Mouse (Mus musculus): ENCODE results near the gene Ampd2.

Gene Ampd2

GRCm38 (mm10) chr3:108086470-108086979 lies at the start of gene Ampd2:
Gene Ampd2 (minus strand): TSS chr3:108086651.
- peak; percentile 66 for DNase-seq

GRCm38 (mm10) chr3:108134701-108135100 lies 48.2 kb upstream of the Ampd2 start:
- DNase-seq: no peak

GRCm38 (mm10) chr3:108132484-108132883 lies 46.0 kb upstream of the Ampd2 start:
- no peak for DNase-seq

GRCm38 (mm10) chr3:108131821-108132220 lies 45.4 kb upstream of the Ampd2 start:
- no peak for DNase-seq

DNA sequence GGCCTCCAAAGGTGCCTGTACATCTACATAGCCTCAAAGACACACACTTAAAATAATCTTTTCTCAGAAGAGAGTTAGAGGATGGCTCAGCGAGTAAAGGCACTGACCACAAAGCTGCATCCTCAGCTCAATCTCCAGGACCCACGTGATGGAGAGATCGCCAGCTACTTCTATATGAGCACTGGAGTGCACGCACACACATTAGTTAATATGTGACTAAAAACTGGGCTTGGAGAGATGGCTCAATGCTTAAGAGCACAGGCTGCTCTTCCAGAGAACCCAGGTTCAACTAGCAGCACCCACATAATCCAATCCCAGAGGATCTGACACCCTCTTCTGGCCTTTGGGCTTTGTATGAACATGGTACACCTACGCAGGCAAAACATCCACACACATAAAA lies 44.8 kb upstream of the Ampd2 start:
- no peak for DNase-seq

- no peak for DNase-seq
Measured at GRCm38 (mm10) chr3:108129804-108130203, 43.4 kb upstream of the Ampd2 start.

GRCm38 (mm10) chr3:108129367-108129766 lies 42.9 kb upstream of the Ampd2 start:
- no peak for DNase-seq

DNA sequence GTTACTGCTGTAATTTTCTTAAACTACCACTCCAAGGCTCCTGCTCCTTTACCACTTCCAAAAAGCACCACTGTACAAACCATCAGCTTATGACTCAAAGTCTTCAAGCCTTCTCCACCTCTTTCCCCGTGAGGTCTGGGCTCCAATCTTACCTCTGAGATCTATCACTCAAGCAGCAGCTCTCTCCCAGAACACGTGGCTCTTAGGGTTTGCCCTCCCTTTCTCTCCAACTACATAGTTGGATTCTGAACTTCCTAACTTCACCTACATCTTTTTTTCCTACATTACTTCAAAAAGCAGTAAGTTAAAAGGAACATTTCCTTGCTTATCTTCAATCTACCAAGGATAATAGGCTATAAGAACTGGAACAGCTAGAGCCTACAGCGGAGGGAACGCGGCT lies 42.1 kb upstream of the Ampd2 start:
- DNase-seq: no peak

DNA sequence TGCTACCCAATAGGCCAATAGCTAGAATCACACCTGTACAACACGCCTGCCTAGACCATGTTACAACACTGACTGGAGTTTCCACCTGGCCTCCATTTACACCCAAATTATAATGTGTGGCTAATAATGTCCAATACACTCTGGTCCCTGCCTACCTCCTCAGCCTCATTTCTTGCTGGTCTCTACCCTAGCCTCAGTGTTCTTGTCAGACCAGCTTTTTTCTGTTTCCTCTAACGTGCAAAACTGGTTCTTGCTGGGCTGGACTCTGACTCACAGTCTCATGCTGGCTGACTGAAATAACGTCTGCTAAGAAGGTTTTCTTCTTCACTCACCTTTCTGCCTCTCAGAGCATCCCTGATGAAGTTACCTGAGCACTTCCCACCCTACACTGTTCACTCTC lies 39.9 kb upstream of the Ampd2 start:
- DNase-seq: no peak

DNA sequence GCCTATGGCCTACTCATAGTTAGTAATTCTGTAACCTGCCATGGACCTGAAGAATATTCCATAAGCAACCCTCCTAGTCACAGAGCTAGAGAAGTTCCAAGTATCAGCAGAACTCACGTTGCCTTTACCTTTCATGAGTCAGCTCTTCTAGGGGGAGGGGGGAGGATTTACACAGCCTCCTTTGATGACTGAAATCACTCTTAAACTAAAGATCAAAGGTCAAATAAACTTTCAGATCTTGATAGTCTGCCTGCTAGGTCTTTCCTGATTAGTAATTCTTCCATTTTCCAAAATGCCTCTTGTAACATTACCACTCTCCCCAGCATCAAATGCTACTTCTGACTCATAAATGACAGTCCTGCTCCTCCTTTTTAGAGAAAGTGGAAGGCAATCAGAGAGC lies 37.7 kb upstream of the Ampd2 start:
- no peak for DNase-seq

GRCm38 (mm10) chr3:108123242-108123641 lies 36.8 kb upstream of the Ampd2 start:
- DNase-seq: no peak

DNA sequence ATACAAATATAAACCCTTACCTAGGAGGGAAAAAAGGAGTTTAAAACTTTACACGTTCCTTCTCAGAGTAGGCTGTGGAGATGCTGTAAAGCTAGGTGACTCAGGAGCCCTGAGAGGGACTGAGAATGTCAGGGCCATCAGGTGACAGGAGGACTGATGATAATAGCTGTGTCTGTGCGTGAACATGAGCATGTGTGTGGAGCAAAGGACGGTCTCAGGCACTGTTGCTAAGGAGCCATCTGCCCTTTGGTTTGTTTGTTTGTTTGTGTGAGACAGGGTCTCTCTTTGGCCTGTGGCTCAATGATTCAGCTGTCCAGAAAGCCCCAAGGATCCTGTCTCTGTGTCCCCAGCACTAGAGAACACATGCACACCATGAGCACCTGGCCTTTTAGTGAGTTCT lies 34.6 kb upstream of the Ampd2 start:
- no peak for DNase-seq

DNA sequence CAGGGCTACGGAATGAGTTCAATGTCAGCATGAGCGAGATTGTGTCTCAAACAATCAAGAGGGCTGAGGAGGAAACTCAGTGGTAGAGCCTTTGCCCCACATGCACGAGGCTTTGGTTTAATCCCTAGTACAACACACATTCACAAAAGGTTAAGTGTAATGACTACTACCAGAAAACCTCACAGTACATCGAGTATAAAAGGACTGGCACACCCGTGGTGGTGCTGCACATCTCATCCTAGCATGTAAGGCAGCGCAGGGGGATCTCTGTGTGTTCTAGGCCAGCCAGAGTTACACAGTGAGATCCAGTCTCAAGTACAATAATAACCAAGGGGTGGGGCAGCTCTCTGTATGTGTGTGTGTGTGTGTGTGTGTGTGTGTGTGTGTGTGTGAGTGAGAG lies 31.0 kb upstream of the Ampd2 start:
- no peak for DNase-seq

DNA sequence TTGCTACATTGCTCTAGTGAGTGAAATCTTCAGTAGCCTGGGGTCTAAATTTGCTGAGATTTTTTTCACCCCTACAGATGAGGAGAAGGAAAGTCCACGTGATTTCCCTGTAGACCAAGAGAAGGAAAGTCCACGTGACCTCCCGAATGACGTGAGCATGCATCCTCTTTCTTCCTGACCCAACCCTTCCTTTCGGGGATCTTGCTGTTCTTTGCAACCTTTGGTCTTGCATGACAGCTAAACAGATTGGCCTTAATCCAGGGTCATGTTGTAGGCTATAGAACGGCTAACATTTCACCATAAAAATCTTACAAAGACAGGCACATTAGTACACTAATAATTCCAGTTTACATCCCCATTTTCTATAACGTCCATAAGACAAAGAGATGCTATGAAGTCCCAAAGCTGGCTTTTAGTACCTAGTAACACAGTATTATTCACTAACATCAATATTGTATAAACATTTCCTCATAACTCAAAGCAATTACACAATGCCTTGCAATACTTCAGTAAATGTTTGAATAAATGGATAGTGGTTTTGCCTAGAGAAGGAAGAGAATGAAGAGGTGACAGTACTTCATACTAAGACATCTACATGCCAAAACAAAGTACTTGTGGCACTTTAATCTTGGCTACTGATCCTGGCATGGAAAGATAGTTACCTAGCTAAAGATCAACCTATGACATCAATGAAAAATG lies 27.3 kb upstream of the Ampd2 start:
- no peak for DNase-seq

- DNase-seq: no peak
Measured at GRCm38 (mm10) chr3:108112666-108113065, 26.2 kb upstream of the Ampd2 start.

DNA sequence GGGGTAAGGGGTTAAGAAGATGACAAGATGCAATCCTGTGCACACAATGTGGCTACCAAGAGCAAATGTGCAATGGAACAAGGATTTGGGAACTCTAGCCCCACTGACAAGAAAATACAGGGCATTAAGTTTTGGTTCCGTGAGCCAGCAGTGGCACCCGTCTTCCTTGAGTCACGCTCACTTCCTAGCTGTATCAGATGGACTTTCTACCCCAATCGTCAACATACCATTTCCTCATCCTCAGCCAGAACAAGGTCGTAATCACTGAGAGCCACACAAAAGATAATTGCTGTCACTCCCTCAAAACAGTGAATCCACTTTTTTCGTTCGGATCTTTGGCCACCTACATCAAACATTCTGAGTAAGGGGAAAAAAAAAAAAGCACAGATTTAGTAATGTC lies 25.8 kb upstream of the Ampd2 start:
- DNase-seq: no peak

DNA sequence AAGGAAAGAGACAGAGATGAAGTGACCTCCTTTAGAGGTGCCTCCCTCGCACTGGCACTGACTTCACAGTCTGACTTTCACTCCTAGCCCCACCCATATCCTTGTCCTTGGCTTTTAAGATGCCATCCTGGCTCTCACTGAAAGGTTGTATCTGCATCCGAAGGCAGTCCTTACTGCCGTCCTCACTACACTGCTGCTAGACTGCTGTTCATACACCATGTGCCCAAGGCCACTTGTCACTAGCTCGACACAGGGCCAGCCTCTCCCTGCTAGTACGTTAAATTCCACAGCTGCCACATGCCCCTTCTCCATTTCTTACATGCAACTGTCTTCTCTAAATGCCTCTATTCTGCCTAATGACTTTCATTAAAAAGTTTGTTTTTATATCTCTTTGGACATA lies 24.9 kb upstream of the Ampd2 start:
- DNase-seq: no peak

DNA sequence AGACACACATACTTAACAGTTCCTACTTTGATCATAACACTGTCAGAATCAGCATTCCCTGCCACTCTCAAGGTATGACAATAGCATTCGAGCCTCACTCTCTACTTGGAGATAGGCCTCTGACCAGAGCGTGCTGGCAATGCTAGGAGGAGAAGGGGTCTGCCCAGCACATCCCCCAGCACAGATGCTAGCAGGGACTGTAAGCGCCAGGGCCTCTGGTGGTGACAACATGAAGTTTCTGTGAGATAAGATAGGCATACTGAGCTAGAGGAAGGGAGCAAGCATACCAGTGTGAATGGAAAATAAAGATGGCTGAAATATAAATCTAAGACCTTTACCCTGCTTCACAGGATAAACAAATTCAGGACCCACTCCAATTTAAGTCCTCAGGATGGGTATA lies 18.8 kb upstream of the Ampd2 start:
- DNase-seq: no peak

DNA sequence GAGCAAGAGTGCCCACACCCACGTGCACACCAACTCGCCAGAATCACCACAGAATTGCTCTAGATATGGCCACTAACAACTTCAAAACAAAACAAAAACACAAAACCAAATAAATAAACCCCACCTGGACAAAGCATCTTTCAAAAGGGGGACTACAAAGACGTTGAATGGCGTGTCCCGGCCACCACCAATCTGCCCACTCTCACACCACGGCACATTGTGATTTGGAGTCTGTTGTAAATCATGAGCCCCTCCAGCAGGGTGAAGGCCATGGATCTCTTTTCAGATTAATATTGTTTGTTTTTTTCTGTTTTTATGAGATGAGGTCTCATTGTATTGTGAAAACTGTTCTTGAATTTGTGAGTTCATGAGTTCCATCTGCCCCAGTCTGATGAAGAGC lies 15.6 kb upstream of the Ampd2 start:
- no peak for DNase-seq

- no peak for DNase-seq
Measured at GRCm38 (mm10) chr3:108101594-108101993, 15.1 kb upstream of the Ampd2 start.

GRCm38 (mm10) chr3:108098316-108098715 lies 11.9 kb upstream of the Ampd2 start:
- no peak for DNase-seq

DNA sequence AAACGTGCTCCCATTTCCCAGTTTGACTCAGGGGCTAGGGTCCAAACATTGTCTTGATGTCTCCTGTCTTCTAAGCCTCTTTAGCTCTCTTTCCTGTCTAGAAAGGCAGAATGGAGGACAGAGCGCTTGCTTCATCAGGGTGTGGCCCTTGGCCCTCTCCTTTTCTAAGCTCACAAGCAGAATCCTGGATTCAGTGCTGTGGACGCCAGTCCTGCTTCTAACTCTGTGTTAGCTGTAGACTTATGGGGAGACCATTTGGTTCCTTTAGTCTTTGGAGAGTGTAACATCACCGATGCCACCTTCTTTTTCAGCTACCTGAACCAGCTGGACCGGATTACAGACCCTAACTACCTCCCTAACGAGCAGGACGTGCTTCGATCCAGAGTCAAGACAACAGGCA lies 11.2 kb upstream of the Ampd2 start:
- DNase-seq: no peak

GRCm38 (mm10) chr3:108096726-108097125 lies 10.3 kb upstream of the Ampd2 start:
- DNase-seq: no peak

DNA sequence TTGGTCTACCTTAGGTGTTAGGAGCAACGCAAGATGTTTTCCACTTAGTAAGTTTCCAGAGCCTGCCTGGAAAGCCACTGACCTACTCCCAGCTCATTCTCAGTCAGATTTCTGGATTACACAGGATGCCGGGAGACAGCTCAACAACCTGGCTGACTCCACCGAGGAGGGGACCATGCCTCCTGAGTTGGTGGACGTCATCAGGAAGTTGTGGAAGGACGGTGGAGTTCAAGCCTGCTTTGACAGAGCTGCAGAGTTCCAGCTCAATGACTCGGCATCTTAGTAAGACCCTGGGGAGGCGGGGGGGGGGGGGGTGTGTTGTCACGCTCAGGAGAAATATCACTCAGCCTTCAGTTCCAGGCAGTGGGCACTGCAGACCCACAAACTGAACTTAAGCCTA lies 9.8 kb upstream of the Ampd2 start:
- DNase-seq: no peak

All from cerebellum, adult 8-10 months (tissue).